Mouse (Mus musculus) testis, adult 2 months (tissue): ENCODE data around the gene Fxyd2.

Source experiments
- CTCF ChIP-seq: fragments of 200-500 bp; IDR thresholded peaks from 2 replicates; pipeline ENCODE4 v1.5.1; 2012; ENCODE audit warnings: low read depth, mild to moderate bottlenecking, inconsistent platforms, low read length, moderate library complexity; ENCODE audit not compliant: control insufficient read depth, insufficient read depth, insufficient replicate concordance
- POLR2A ChIP-seq: fragments of 200-500 bp; IDR thresholded peaks from 2 replicates; pipeline ENCODE4 v1.6.1; 2012; ENCODE audit warnings: low read depth, mild to moderate bottlenecking, inconsistent platforms, low read length, moderate library complexity; ENCODE audit not compliant: control insufficient read depth

GRCm38 (mm10) chr9:45405694-45406093 is 6.2 kb downstream of the Fxyd2 start:
- TF ChIP-seq CTCF (no peak), POLR2A (no peak)
